Mouse (Mus musculus) stomach, embryonic 16.5 days (tissue): Measurements from ENCODE around the gene Ppcs. TPM values are rescaled to one million over a fixed set of nuclear protein-coding genes. Genes with fewer than 3 reads are reported as not detected.

Experiments
- ATAC-seq: fragments of 200-750 bp; cut with Nextera tagmentation; 2 replicates; pipeline ENCODE4 v1.8.0; 2017; ENCODE audit warnings: moderate number of reproducible peaks, moderate TSS enrichment; ENCODE audit not compliant: insufficient read depth, low FRiP score
- H3K27ac ChIP-seq: fragments of 300-500 bp; sonication (generic); 2 replicates; pipeline ENCODE4 v1.5.1; 2014; ENCODE audit warnings: low read length
- H3K27me3 ChIP-seq: fragments of 300-500 bp; sonication (generic); 2 replicates; pipeline ENCODE4 v1.6.1; 2014; ENCODE audit warnings: low read length, control low read depth, mixed read lengths; ENCODE audit not compliant: control insufficient read depth, insufficient read depth
- H3K36me3 ChIP-seq: fragments of 300-500 bp; sonication (generic); 2 replicates; pipeline ENCODE4 v1.6.1; 2014; ENCODE audit warnings: low read length; ENCODE audit not compliant: control insufficient read depth, insufficient read depth
- H3K4me1 ChIP-seq: fragments of 300-500 bp; sonication (generic); 2 replicates; pipeline ENCODE4 v1.6.1; 2014; ENCODE audit warnings: low read length, control low read depth, mixed read lengths; ENCODE audit not compliant: control insufficient read depth, insufficient read depth
- H3K4me2 ChIP-seq: fragments of 300-500 bp; sonication (generic); 2 replicates; pipeline ENCODE4 v1.6.1; 2014; ENCODE audit warnings: low read depth, low read length, mixed read lengths
- H3K4me3 ChIP-seq: fragments of 300-500 bp; sonication (generic); replicated peaks from 2 replicates; pipeline ENCODE4 v1.5.1; 2014; ENCODE audit warnings: mild to moderate bottlenecking, low read length
- H3K9ac ChIP-seq: fragments of 300-500 bp; sonication (generic); 2 replicates; pipeline ENCODE4 v1.6.1; 2014; ENCODE audit warnings: low read length
- H3K9me3 ChIP-seq: fragments of 300-500 bp; sonication (generic); replicated peaks from 2 replicates; pipeline ENCODE4 v1.6.1; 2016; ENCODE audit warnings: low read length, control low read depth; ENCODE audit not compliant: control insufficient read depth
- WGBS: fragments of 180-500 bp; shearing (Covaris S2); extraction: QIAGEN DNeasy Blood & Tissue Kit; methylation state at CpG from one replicate; pipeline ENCODE4 v1.1.7; 2014; 5-methylcytosine and 5-hydroxymethylcytosine counted together
- polyA plus RNA-seq: library from polyadenylated mRNA; unstranded; fragments of >200 nt; fragmentation: Nextera tagmentation; extraction: Ambion mirVana; gene quantifications from 2 replicates; pipeline ENCODE4 v1.2.1, GENCODE M21; 2015

The Ppcs gene
- polyA plus RNA-seq, 1 experiment from 2014 or later = 32.5 TPM

GRCm38 (mm10) chr4:119453533-119453932 is 31.3 kb upstream of the Ppcs start:
- H3K4me3 ChIP-seq = no peak overlapping the region
- H3K9ac ChIP-seq = no peak overlapping the region
- H3K4me2 ChIP-seq = no peak overlapping the region
- no peak overlapping the region for H3K27ac ChIP-seq
- H3K4me1 ChIP-seq = no peaks in the 10 kb centered on the region
- WGBS = 15% methylated on average over 6 of the region's 6 CpGs
- H3K27me3 ChIP-seq = no peaks in the 10 kb centered on the region
- ATAC-seq = no peak
- no peaks in the 10 kb centered on the region for H3K9me3 ChIP-seq
- no peaks in the 10 kb centered on the region for H3K36me3 ChIP-seq

- ATAC-seq = no peak
- Histone ChIP-seq H3K9ac (no peak overlapping the region), H3K4me3 (no peak overlapping the region), H3K4me2 (no peak overlapping the region), H3K9me3 (no peaks in the 10 kb centered on the region), H3K27ac (no peak overlapping the region), H3K36me3 (no peaks in the 10 kb centered on the region), H3K4me1 (no peaks in the 10 kb centered on the region), H3K27me3 (no peaks in the 10 kb centered on the region)
- 55% methylated on average over 5 of the region's 5 CpGs for WGBS
Measured at GRCm38 (mm10) chr4:119453128-119453527, 30.9 kb upstream of the Ppcs start.

- H3K4me3 ChIP-seq = no peak overlapping the region
- WGBS = 67% methylated on average over 7 of the region's 7 CpGs
- no peak for ATAC-seq
Measured at GRCm38 (mm10) chr4:119450436-119450835, 28.2 kb upstream of the Ppcs start.

GRCm38 (mm10) chr4:119447786-119448185 is 25.6 kb upstream of the Ppcs start:
- H3K4me1 ChIP-seq = no peaks in the 10 kb centered on the region
- WGBS = 59% methylated on average over 3 of the region's 3 CpGs
- ATAC-seq = no peak

More at GRCm38 (mm10) chr4:119450436-119450835, 28.2 kb upstream of the Ppcs start:
- Histone ChIP-seq H3K4me1 (no peaks in the 10 kb centered on the region), H3K9ac (no peak overlapping the region), H3K27me3 (no peaks in the 10 kb centered on the region), H3K4me2 (no peak overlapping the region), H3K36me3 (no peaks in the 10 kb centered on the region), H3K9me3 (no peaks in the 10 kb centered on the region), H3K27ac (no peak overlapping the region)

GRCm38 (mm10) chr4:119447261-119447660 is 25.0 kb upstream of the Ppcs start:
- ATAC-seq = no peak
- H3K9me3 ChIP-seq = no peaks in the 10 kb centered on the region
- no peaks in the 10 kb centered on the region for H3K4me1 ChIP-seq
- no peak overlapping the region for H3K27ac ChIP-seq
- H3K27me3 ChIP-seq = no peaks in the 10 kb centered on the region
- no peaks in the 10 kb centered on the region for H3K36me3 ChIP-seq
- H3K9ac ChIP-seq = no peak overlapping the region
- H3K4me2 ChIP-seq = no peak overlapping the region
- H3K4me3 ChIP-seq = no peak overlapping the region
- 91% methylated on average over 6 of the region's 6 CpGs for WGBS

More at GRCm38 (mm10) chr4:119447786-119448185, 25.6 kb upstream of the Ppcs start:
- H3K9me3 ChIP-seq = no peaks in the 10 kb centered on the region
- no peak overlapping the region for H3K4me3 ChIP-seq
- no peaks in the 10 kb centered on the region for H3K27me3 ChIP-seq
- no peak overlapping the region for H3K9ac ChIP-seq
- no peak overlapping the region for H3K27ac ChIP-seq
- H3K4me2 ChIP-seq = no peak overlapping the region
- H3K36me3 ChIP-seq = no peaks in the 10 kb centered on the region

GRCm38 (mm10) chr4:119442539-119442938 is 20.3 kb upstream of the Ppcs start:
- no peak overlapping the region for H3K4me2 ChIP-seq
- no peak overlapping the region for H3K4me3 ChIP-seq
- no peaks in the 10 kb centered on the region for H3K36me3 ChIP-seq
- no peak overlapping the region for H3K27ac ChIP-seq
- no peaks in the 10 kb centered on the region for H3K9me3 ChIP-seq
- no peak overlapping the region for H3K9ac ChIP-seq
- 52% methylated on average over 6 of the region's 6 CpGs for WGBS
- H3K4me1 ChIP-seq = no peaks in the 10 kb centered on the region
- ATAC-seq = no peak
- H3K27me3 ChIP-seq = no peaks in the 10 kb centered on the region

GRCm38 (mm10) chr4:119441836-119442235 is 19.6 kb upstream of the Ppcs start:
- H3K4me3 ChIP-seq = no peak overlapping the region
- H3K36me3 ChIP-seq = no peaks in the 10 kb centered on the region
- WGBS = 85% methylated on average over 4 of the region's 4 CpGs
- no peaks in the 10 kb centered on the region for H3K9me3 ChIP-seq
- no peak for ATAC-seq
- no peak overlapping the region for H3K9ac ChIP-seq
- no peak overlapping the region for H3K4me2 ChIP-seq
- H3K4me1 ChIP-seq = no peaks in the 10 kb centered on the region
- H3K27me3 ChIP-seq = no peaks in the 10 kb centered on the region
- no peak overlapping the region for H3K27ac ChIP-seq

- no peak for ATAC-seq
- no peak overlapping the region for H3K4me2 ChIP-seq
- H3K4me1 ChIP-seq = no peaks in the 10 kb centered on the region
- WGBS = 81% methylated on average over 2 of the region's 2 CpGs
- H3K27me3 ChIP-seq = no peaks in the 10 kb centered on the region
- no peaks in the 10 kb centered on the region for H3K9me3 ChIP-seq
- H3K4me3 ChIP-seq = no peak overlapping the region
- no peak overlapping the region for H3K9ac ChIP-seq
- H3K36me3 ChIP-seq = no peaks in the 10 kb centered on the region
- H3K27ac ChIP-seq = no peak overlapping the region
Measured at GRCm38 (mm10) chr4:119437936-119438335, 15.7 kb upstream of the Ppcs start.

GRCm38 (mm10) chr4:119430678-119431077 is 8.5 kb upstream of the Ppcs start:
- Histone ChIP-seq H3K36me3 (no peaks in the 10 kb centered on the region), H3K4me3 (no peak overlapping the region), H3K9ac (no peak overlapping the region), H3K27me3 (no peaks in the 10 kb centered on the region), H3K9me3 (no peaks in the 10 kb centered on the region), H3K4me1 (no peaks in the 10 kb centered on the region), H3K27ac (no peak overlapping the region), H3K4me2 (no peak overlapping the region)
- 27% methylated on average over 5 of the region's 5 CpGs for WGBS
- peak; percentile 53; the same call in 1 of the 2 replicates for ATAC-seq

GRCm38 (mm10) chr4:119427680-119428079 is 5.5 kb upstream of the Ppcs start:
- H3K4me2 ChIP-seq = no peak overlapping the region
- H3K27me3 ChIP-seq = no peaks in the 10 kb centered on the region
- 57% methylated on average over 2 of the region's 2 CpGs for WGBS
- no peak overlapping the region for H3K9ac ChIP-seq
- no peak for ATAC-seq
- H3K9me3 ChIP-seq = no peaks in the 10 kb centered on the region
- H3K36me3 ChIP-seq = no peaks in the 10 kb centered on the region
- no peak overlapping the region for H3K27ac ChIP-seq
- H3K4me1 ChIP-seq = peaks cover 7% of the 10 kb centered on the region
- H3K4me3 ChIP-seq = no peak overlapping the region
